Mouse (Mus musculus) right cerebral cortex, postnatal 36 days (tissue): ENCODE results near the gene Zmym2.
A peak's percentile ranks its signal among the peaks of the same experiment; 100 is the strongest.
"Not testable (repeated sequence)": the region's sequence is repeated elsewhere in the genome, so short reads cannot be mapped to it uniquely, and the experiment has no call there.

Experiments used
- DNase-seq, 2 experiments: peaks; one replicate each; pipeline ENCODE4 v3.0.0; 2022; ENCODE audit warnings: low spot score in 2 of 2, mixed read lengths in 1 of 2

Gene Zmym2

DNA sequence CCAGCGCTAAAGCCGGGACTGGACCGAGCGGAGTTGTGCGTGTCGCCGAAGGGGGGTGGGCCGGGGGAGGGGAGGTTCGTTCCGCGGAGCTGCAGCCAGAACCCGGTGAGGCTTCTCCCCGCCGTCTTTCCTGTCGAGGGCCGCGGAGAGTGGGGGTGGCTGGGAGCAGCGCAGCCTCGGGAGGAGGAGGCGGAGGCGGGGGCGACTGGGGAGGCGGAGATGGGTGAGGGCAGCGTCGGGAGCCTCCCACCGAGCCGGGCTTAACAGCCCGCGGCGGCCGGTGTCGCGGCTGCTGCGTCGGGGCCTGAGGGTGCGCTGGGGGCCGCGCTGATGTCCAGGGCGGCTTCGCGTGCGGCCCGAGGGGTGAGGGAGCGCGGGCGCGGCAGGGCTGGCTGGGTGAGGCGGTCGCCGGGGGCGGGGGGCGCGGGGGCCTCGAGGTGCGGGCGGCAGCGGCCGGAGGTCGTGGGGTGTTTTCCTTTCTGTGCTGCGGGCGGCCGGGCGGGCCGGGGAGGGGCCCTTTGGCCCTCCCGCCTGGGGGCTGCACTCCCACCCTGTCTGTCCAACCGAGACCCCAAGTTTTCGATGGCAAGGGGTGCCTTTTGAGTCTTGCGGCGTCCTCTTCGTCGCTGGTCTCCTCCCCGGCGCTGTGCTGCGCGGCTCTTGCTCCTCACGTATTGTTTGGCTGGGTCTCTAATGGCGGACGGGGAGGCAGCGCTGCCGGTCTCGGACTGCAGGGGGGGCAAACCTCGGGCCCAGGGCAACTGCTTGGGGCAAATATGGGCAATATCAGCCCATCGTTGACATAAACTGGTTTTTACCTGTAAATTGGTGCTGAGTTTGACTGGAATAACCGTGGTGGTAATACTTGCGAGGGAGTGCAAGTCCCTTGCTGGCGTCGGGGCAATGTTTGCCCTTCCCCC is at the start of gene Zmym2:
Gene Zmym2 (plus strand): TSS at position 60 of the 920 bp plus-strand sequence.
- DNase-seq: peak; percentile 38 to 66

DNA sequence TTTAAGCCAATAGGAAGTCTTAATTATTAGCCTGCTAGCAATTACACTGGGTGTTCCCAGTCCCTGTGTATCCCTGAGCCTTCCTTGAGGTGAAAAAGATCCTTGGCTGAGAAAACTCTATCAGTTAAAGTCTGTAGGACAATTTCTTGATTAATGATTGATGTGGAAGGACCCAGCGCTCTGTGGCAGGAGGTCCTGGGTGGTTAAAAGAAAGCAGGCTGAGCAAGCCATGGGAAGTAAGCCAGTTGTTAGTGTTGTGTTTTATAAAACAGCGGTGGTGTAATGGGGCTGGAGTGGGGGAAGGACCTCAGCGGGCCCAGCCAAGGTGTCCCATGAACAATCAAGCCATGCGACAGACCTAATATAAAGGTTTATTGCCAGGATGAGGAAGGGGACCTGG is 42.4 kb upstream of the Zmym2 start:
- no peak for DNase-seq

DNA sequence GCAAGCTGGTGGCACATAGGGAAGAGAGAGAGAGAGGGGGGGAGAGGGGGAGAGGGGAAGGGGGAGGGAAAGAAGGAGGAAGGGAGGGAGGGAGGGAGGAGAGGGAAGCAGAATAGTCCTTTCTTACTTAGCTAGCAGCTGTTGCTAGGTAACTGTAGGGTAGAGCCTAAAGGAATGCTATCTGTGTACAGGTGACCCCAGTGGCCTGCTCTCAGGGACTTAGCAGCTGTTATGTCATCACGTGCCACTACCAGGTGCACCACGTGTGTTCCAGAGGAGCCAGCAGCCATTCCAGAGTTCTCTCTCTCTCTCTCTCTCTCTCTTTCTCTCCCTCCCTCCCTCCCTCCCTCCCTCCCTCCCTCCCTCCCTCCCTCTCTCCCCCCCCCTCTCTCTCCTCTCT is 41.9 kb upstream of the Zmym2 start:
- no peak for DNase-seq

DNA sequence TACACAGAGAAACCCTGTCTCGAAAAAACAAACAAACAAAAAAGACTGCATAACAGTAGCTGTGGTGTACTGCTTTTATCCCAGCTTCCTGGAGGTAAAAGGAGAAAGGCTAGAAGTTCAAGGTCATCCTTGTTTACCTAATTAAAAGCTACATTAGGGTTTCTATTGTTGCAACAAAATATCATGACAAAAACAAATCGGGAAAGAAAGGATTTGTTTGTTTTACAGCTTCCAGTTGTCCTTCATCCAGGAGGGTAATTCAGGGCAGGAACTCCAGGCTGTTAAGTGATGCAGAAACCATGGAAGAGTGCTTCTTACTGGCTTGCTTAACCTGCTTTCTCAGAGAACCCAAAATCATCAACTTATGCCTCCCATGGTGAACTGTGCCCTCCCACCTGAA is 38.1 kb upstream of the Zmym2 start:
- DNase-seq: no peak

DNA sequence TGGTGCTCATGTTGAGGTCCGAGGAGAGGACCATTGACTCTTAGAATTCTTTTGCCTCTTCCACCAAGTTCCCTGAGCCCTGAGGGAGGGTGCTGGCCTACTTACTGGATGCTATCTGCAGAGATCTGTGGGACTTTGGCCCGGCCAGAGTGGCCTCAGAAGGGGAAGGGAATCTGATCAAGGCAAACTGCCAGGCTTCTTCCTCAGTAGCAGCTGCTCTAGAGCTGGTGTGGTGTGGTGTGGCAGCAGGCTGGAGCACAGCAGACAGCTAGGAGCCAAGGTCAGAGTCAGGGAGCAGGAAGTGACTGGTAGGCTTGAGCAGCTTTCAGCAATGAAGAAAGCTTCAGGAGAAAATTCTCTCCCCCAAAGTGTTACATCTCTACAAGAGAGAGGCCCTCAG is 36.8 kb upstream of the Zmym2 start:
- DNase-seq: no peak

DNA sequence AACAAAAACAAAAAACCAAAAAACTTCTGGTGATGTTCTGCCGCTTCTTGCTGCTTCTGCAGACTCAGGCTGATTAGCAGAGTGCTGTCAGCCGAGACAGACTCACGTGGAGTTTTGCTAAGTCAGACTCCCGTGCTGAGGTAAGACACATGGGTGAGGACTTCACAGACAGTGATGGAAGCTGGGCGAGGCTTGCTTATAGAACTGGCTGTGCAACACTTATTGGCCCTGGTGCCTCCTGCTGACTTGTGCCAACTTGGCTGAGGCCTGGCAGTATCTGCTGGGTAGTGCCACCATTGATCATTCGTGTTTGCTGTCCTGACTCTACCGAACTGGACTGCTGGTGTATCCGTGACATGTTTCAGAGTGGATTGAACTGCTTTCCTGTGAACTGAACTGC is 22.4 kb upstream of the Zmym2 start:
- DNase-seq: no peak

DNA sequence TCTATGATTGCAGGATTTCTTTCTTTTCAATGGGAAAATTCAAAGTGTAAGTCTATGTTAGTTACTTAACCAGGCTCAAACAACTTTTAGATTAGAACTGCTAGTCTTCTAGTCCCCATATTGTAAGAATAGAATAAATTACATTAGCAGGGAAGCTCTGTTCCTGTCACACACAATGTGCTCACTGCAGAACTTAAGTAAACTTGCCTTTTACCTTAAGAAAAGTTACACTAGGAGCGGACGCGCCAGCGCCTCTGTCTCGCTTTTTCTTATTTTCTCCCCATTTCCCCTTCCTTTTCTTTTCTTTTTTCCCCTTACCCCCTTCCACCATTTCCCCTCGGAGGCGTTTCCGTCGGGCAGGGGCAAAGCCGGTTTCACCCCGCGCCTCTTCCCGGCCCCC is 21.8 kb upstream of the Zmym2 start:
- DNase-seq: no peak

DNA sequence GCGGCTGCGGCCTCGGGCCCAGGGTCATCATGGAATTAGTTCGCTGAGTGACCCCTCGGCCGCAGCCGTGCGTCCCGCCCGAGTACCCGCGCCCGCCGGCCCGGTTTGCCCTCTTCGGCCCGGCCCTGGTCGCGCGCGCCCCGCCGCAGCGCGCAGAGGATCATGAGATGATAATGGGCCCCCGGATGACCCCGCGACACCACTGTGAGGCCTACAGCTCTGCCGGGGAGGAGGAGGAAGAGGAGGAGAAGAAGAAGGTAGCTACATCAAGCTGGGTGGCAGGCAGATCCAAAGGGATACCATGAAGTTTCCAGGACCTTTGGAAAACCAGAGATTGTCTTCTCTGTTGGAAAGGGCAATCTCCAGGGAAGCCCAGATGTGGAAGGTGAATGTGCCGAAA is 21.3 kb upstream of the Zmym2 start:
- not testable (repeated sequence) for DNase-seq

DNA sequence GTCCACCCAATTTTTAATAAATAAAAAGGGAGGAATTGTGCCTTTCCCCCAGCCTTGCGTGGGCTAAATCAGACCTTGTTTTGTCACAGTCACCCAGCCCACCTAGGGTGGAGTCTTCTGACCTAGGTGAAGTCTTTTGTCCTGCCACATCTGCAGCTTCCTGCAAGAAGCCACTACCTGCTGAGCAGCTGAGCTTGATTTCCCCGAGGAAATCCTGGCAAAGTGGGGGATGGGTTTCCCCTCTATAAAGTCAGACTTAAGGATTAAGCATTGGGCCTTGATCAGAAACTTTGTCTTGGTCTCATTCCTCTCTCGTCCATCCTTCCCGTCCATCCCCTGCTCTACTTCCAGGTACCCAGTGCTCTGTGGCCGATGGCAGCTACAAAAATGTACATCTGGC is 12.9 kb upstream of the Zmym2 start:
- DNase-seq: no peak

DNA sequence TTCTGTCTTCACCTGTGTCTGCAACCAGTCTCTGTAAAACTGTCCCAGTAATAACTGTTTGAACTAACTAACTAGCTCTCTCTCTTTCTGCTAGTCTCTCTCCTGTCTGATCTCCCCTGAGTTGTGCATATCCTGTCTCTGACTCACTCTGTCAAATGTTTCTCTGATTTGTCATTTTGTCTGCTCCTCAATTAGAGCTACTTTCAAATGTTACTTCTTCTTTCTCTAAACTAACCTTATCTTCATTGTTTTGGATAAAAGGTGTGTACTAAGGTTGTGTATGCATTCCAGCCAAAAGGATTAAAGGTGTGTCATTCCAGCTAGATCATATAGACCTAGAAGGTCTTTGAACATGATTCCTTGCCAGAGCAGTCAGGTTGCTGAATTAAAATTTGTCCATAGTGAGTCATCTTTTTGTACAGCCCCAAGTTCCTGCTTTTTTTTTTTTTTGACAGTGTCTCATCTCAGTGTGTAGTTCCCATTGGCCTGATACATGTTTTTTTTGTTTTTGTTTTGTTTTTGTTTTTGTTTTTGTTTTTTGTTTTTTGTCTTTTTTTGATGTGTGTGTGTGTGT is 10.8 kb upstream of the Zmym2 start:
- DNase-seq: no peak

DNA sequence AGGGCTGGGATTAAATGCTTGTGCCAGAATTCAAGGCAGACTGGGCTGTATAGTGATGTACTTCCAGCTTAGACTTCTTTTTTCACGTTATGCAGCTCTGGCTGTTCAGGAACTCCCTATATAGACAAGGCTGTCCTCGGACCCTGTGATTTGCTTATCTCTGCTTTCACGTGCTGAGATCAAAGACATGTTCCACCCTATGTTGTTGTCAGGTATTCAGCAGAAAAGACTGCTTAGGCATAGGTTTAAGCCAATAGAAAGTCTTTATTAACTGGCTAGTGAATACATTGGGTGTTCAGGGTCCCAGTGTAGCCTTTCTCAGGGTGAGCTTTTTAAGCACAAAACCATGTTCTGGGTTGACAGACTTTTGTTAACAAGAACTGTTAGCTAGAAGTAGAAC is 5.2 kb upstream of the Zmym2 start:
- no peak for DNase-seq

DNA sequence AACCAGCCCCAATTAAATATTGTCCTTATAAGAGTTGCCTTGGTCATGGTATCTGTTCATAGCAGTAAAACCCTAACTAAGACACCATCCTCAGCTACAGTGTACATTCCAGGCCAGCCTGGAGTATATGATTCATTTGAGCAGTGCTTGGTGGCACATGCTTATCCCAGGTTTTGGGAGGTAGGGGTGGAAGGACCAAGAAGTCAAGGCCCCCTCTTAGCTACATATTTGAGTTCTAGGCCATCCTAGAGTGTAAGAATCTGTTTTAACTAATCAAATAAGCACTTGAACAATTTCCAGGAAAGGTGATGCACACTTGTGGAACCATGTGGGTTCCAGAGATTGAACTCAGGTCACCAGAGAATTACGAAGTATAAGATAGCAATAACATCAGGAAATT is 3.0 kb upstream of the Zmym2 start:
- no peak for DNase-seq

DNA sequence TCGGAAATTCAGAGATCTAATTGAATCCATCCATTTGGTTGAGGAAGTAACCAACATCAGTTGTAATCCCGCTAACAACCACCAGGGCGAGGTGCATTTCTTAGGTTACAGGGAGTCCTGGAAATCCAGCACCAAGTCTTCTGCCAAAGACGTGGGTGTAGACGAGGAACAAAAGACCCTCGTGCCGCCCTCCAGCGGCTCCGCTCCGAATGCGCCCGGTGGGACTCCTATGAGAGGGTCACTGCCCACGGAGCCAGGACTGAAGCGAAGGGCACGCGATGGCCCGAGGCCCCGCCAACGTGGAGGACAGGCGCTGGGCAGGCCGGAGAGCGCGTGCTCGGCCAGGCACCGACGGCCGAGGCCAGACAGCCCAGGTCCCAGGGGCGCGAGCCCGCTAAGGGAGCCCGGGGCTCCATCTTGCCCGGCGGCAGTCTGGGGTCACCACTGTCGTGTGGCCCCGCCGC is 1.1 kb upstream of the Zmym2 start:
- peak; percentile 40 to 49 for DNase-seq

DNA sequence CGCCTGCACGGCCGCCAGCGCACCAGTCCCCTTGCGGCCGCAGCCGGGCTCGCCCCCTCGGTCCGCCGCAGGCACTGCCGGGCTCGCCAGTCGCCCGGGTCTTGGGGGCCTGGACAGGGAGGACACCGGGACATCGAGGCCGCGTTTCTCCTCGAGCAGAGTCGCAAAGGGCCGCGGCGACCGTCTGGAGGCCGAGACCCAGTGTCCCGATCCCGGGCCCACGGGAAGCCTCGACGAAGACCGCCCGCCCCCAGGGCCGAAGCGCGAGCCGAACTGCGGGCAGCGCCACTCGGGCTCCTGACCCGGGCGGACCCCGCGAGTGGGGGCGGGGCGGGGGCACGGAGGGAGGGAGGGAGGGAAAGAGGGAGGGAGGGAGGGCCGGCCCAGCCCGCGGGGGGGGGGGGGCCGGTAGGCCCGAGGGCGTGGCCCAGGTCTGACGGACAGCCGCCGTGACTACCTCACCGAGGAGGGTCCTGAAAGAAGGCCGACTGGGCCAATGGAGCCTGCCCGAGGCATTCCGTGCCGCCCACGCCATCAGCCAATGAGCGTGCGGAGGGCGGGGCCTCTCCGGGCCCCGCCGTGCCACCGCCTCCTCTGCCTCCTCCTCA is 363 bp upstream of the Zmym2 start:
- DNase-seq: peak; percentile 65 to 67

DNA sequence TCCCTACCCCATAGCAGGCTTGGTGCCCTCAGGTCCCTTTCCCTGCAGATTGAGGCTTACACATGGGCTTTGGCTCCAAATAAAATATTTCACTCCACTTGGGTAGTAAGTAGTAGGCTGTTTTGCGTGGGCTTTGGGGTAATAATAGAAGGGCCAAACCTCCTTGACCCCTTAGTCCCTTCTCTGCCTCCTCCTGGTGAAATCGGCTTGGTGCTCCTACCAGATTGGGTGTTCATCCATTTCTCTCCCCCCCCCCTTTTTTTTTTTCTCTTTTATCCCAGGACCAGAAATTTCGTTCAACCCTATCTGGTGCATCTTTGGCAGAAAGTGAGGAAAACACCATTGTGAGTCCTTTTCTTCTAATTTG is 1.0 kb downstream of the Zmym2 start:
- DNase-seq: no peak

DNA sequence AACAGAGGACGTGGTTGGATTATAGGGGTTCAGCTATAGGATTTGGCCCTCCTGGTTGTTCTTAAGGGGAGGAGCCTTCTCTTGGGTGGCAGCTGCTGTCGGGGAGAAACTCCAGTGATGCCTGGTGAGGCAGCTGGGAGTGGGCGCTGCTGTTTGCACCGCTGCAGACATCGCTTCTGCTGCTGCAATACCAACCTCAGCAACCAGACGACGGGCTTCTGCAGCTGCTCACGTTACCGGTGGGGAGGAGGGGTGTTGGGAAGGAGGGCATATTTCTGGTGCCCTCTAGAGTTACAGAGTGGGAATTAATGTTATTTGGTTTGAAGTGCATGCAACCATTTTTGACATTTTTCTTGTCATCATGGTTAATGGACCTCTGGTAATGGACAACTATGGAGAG is 1.4 kb downstream of the Zmym2 start:
- DNase-seq: peak; percentile 61 to 68

DNA sequence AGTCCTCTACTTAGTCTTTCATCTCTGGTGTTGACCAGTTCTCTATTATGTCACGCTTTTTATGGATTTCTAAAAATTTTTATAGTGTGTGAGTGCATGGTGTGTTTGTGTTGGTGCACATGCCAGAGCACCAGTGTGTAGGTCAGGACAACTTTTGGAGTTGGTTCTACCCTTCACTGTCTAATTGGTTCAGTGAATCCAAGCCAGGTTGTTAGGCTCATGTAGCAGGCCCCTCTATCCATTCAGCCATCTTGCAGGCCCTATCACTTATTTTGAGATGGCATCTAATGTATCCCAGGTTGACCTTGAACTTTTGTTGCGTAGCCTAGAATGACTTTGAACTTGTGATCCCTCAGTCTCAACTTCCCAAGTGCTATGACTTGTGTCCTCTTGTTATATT is 2.0 kb downstream of the Zmym2 start:
- DNase-seq: no peak

DNA sequence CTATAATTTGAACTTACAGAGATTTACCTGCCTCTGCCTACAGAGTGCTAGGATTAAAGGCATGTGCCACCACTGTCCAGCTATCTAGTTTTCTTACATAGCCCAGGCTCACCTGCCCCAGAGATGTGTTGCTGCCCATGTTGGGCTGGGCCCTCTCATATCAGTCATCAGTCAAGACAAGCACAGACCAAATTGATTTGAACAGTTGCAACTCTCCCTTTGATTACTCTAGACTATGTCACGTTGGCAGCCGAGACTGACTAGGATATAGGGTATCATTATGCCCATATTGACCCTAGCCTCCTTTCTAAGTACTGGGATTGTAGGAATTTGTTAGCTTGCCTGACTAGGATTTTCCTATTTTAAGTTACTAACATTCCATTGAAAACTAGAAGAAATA is 8.0 kb downstream of the Zmym2 start:
- DNase-seq: no peak

DNA sequence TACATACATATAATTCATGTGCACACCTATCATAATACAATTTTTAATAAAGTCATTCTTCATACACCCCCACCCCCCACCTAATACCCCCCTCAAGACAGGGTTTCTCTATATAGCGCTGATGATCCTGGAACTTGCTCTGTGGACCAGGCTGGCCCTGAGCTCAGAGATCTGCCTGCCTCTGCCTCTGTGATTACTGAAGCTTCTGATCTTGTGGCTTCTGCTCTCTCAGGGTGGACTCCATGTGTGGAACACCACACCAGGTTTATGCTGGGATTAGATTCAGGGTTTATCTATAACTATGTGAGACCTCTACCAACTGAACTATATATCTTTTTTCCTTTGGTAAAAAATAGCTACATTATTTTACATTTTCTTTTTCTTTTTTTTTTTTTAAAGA is 10.1 kb downstream of the Zmym2 start:
- DNase-seq: no peak

DNA sequence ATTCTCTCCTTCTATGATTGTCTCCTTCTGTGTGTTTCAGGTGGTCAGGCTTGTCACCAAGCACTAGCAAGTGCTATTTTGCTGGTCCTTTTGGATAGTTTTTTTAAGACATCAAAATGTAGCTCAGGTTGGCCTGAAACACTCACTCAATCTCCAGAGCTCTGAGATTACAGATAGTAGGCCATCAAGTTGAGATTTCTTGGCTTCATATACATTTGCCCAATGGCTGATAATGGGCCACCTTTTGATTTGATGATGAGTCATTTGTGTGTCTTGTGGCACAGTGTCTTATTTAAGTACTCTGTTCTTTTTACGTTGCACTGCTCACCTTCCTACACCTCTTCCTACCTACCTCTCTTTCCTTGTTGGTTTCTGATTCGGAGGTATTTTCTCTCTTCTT is 11.0 kb downstream of the Zmym2 start:
- DNase-seq: no peak

DNA sequence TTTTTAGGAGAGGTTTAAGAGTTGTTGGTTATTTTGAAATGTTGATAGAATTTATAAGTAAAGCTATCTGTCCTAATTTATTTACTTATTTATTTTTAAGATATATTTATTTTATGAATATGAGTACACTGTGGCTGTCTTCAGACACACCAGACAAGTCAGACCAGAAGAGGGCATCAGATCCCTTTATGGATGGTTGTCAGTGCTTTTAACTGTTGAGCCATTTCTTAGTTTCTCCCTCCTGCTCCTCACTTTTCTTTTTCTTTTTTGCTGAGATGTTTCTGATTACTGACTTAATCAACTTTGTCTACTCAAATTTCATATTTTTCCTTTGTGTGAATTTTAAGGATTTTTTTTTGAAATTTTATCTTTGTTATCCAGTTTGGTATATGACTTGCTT is 13.2 kb downstream of the Zmym2 start:
- DNase-seq: no peak

DNA sequence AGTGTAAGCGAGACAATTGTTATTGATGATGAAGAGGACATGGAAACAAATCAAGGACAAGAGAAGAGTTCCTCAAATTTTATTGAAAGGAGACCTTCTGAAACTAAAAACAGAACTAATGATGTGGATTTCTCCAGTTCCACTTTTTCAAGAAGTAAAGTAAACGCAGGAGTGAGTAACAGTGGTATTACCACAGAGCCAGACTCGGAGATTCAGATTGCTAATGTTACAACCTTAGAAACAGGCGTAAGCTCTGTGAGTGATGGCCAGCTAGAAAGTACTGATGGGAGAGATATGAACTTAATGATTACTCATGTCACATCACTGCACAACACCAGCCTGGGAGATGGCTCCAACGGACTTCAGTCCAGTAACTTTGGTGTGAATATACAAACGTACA is 16.6 kb downstream of the Zmym2 start:
- no peak for DNase-seq

DNA sequence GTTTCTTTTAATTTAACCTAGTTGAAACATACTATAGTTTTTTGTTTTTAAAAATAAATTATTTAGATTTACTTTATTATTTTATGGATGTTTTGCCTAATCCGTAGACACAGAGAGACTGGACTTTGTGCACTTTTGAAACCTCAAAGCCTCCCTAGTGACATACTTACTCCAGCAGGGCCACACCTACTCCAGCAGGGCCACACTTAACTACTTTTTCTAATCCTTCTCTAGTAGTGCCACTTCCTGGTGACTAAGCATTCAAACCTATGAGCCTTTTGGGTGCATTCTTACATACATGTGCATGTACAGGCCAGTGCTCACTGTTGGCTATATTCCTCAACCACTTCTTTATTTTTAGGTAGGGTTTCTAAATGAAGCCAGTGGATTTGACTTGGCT is 19.2 kb downstream of the Zmym2 start:
- no peak for DNase-seq
